Mouse (Mus musculus): ENCODE measurements around the gene Snrpd3.

DNA sequence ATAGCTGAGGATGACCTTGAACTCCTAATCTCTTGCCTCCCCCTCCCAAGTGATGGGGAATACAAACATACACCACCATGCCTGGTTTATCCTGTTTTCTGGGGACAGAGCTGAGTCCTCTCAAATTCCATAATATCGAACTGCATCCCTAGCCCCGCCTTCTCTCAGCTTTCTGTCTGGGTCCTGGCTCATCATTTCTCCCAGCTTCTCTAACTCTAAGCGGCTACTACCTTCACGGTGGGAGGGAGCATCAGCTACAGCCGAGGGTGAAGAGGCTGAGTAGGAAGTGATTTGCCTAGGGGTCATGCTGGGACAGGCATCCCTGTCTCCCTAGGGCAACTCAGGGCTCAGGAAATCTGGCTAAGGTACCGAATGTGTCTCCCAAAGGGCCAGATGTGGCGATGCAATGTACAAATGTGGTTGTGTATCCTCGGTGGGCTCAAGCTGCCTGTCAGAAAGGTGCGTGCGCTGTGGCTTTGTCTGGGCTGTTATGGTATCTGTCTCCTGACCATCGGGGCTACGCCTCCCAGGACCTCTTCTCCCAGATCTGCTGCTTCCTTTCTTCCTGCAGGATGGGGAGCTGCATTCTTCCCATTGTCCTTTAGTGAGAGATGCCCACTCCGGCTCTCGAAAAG, 41.8 kb downstream of the Snrpd3 start:
- no peak for TF ChIP-seq CTCF (IDR thresholded peaks at IDR 0.05; ENCODE audit: low read depth)
- no peak for TF ChIP-seq EP300 (optimal IDR thresholded peaks at IDR 0.05)
